Mouse (Mus musculus) intestine, postnatal 0 days (tissue): ENCODE results near the gene Tomm20l. TPM values are rescaled to one million over a fixed set of nuclear protein-coding genes. Genes with fewer than 3 reads are reported as not detected.

ENCODE experiments used
- ATAC-seq: fragments of 200-750 bp; cut with Nextera tagmentation; 2 replicates; pipeline ENCODE4 v1.8.0; 2017; ENCODE audit warnings: mild to moderate bottlenecking, moderate TSS enrichment, moderate library complexity
- H3K27ac ChIP-seq: fragments of 300-500 bp; sonication (generic); 2 replicates; pipeline ENCODE4 v1.5.1; 2014; ENCODE audit warnings: mild to moderate bottlenecking, low read depth, low read length, moderate library complexity
- H3K27me3 ChIP-seq: fragments of 300-500 bp; sonication (generic); replicated peaks from 2 replicates; pipeline ENCODE4 v1.6.1; 2014; ENCODE audit warnings: low read length, mixed read lengths; ENCODE audit not compliant: control insufficient read depth, insufficient read depth
- H3K36me3 ChIP-seq: fragments of 300-500 bp; sonication (generic); 2 replicates; pipeline ENCODE4 v1.6.1; 2014; ENCODE audit warnings: mild to moderate bottlenecking, moderate library complexity; ENCODE audit not compliant: control insufficient read depth, insufficient read depth
- H3K4me1 ChIP-seq: fragments of 300-500 bp; sonication (generic); replicated peaks from 2 replicates; pipeline ENCODE4 v1.6.1; 2014; ENCODE audit warnings: antibody characterized with exemption, low read length, mixed read lengths; ENCODE audit not compliant: control insufficient read depth, insufficient read depth
- H3K4me2 ChIP-seq: fragments of 300-500 bp; sonication (generic); replicated peaks from 2 replicates; pipeline ENCODE4 v1.6.1; 2014; ENCODE audit warnings: low read depth, mild to moderate bottlenecking, moderate library complexity
- H3K4me3 ChIP-seq: fragments of 300-500 bp; sonication (generic); 2 replicates; pipeline ENCODE4 v1.5.1; 2014; ENCODE audit warnings: low read depth, low read length
- H3K9ac ChIP-seq: fragments of 300-500 bp; sonication (generic); 2 replicates; pipeline ENCODE4 v1.6.1; 2014; ENCODE audit warnings: mild to moderate bottlenecking, low read depth, low read length
- H3K9me3 ChIP-seq: fragments of 300-500 bp; sonication (generic); 2 replicates; pipeline ENCODE4 v1.6.1; 2016; ENCODE audit warnings: mixed run types; ENCODE audit not compliant: control insufficient read depth
- CTCF ChIP-seq: sonication (generic); IDR thresholded peaks from 2 replicates; pipeline ENCODE4 v1.5.1; 2016; ENCODE audit warnings: low read depth, mild to moderate bottlenecking, control low read depth, antibody characterized with exemption, moderate library complexity
- WGBS: fragments of 180-500 bp; shearing (Covaris S2); extraction: QIAGEN DNeasy Blood & Tissue Kit; methylation state at CpG from one replicate; pipeline ENCODE4 v1.1.7; 2014; 5-methylcytosine and 5-hydroxymethylcytosine counted together
- polyA plus RNA-seq: library from polyadenylated mRNA; unstranded; fragments of >200 nt; fragmentation: Nextera tagmentation; extraction: Ambion mirVana; gene quantifications from 2 replicates; pipeline ENCODE4 v1.2.1, GENCODE M21; 2015

The Tomm20l gene
- polyA plus RNA-seq, 1 experiment from 2014 or later, result not detected

- TF ChIP-seq CTCF, result no peak
- Histone ChIP-seq H3K4me2 (no peak overlapping the region), H3K27ac (no peak overlapping the region), H3K4me3 (no peak overlapping the region), H3K4me1 (no peaks in the 10 kb centered on the region), H3K9ac (no peak overlapping the region), H3K36me3 (no peaks in the 10 kb centered on the region), H3K27me3 (no peaks in the 10 kb centered on the region), H3K9me3 (no peaks in the 10 kb centered on the region)
- 87% methylated on average over 6 of the region's 6 CpGs for WGBS
- ATAC-seq, result no peak
Measured at GRCm38 (mm10) chr12:71107216-71107771, 3.9 kb upstream of the Tomm20l start.

- Histone ChIP-seq H3K4me1 (no peaks in the 10 kb centered on the region), H3K4me2 (no peak overlapping the region), H3K9ac (no peak overlapping the region), H3K27ac (no peak overlapping the region), H3K27me3 (no peaks in the 10 kb centered on the region), H3K36me3 (no peaks in the 10 kb centered on the region), H3K4me3 (no peak overlapping the region), H3K9me3 (no peaks in the 10 kb centered on the region)
- 83% methylated on average over 10 of the region's 10 CpGs for WGBS
- ATAC-seq, result no peak
- TF ChIP-seq CTCF, result no peak
Measured at GRCm38 (mm10) chr12:71113074-71113473, 1.8 kb downstream of the Tomm20l start.

- no peaks in the 10 kb centered on the region for H3K36me3 ChIP-seq
- no peak overlapping the region for H3K4me3 ChIP-seq
- 0 out of 2 replicates have a peak overlapping the region, but pooled peaks have one; percentile 6 for H3K4me2 ChIP-seq
- H3K9me3 ChIP-seq, result no peaks in the 10 kb centered on the region
- no peak overlapping the region for H3K27ac ChIP-seq
- no peak overlapping the region for H3K9ac ChIP-seq
- 22% methylated on average over 12 of the region's 12 CpGs for WGBS
- H3K27me3 ChIP-seq, result no peaks in the 10 kb centered on the region
- no peak for ATAC-seq
- no peak for TF ChIP-seq CTCF
- no peaks in the 10 kb centered on the region for H3K4me1 ChIP-seq
Measured at GRCm38 (mm10) chr12:71113675-71114288, 2.6 kb downstream of the Tomm20l start.

- WGBS, result 81% methylated on average over 5 of the region's 5 CpGs
- no peak overlapping the region for H3K9ac ChIP-seq
- TF ChIP-seq CTCF, result no peak
Measured at GRCm38 (mm10) chr12:71116411-71116810, 5.2 kb downstream of the Tomm20l start.

GRCm38 (mm10) chr12:71122731-71123130 is 11.5 kb downstream of the Tomm20l start:
- no peak overlapping the region for H3K27ac ChIP-seq
- no peak overlapping the region for H3K9ac ChIP-seq
- no peak overlapping the region for H3K4me3 ChIP-seq
- WGBS, result 88% methylated on average over 10 of the region's 10 CpGs
- TF ChIP-seq CTCF, result no peak
- no peaks in the 10 kb centered on the region for H3K27me3 ChIP-seq
- H3K4me1 ChIP-seq, result no peaks in the 10 kb centered on the region
- no peak overlapping the region for H3K4me2 ChIP-seq
- no peaks in the 10 kb centered on the region for H3K9me3 ChIP-seq
- H3K36me3 ChIP-seq, result peaks cover 35% of the 10 kb centered on the region
- no peak for ATAC-seq

More at GRCm38 (mm10) chr12:71116411-71116810, 5.2 kb downstream of the Tomm20l start:
- Histone ChIP-seq H3K9me3 (no peaks in the 10 kb centered on the region), H3K4me3 (no peak overlapping the region), H3K4me2 (no peak overlapping the region), H3K27me3 (no peaks in the 10 kb centered on the region), H3K27ac (no peak overlapping the region), H3K36me3 (no peaks in the 10 kb centered on the region), H3K4me1 (no peaks in the 10 kb centered on the region)
- no peak for ATAC-seq

GRCm38 (mm10) chr12:71123286-71123685 is 12.1 kb downstream of the Tomm20l start:
- H3K27ac ChIP-seq, result no peak overlapping the region
- H3K4me1 ChIP-seq, result no peaks in the 10 kb centered on the region
- H3K9me3 ChIP-seq, result no peaks in the 10 kb centered on the region
- 86% methylated on average over 9 of the region's 9 CpGs for WGBS
- no peak for TF ChIP-seq CTCF
- no peaks in the 10 kb centered on the region for H3K27me3 ChIP-seq
- H3K9ac ChIP-seq, result no peak overlapping the region
- peaks cover 35% of the 10 kb centered on the region for H3K36me3 ChIP-seq
- no peak overlapping the region for H3K4me3 ChIP-seq
- no peak overlapping the region for H3K4me2 ChIP-seq
- ATAC-seq, result no peak
